8 mouse cellular contexts compared by ENCODE assay signal in the genomic region with DNA sequence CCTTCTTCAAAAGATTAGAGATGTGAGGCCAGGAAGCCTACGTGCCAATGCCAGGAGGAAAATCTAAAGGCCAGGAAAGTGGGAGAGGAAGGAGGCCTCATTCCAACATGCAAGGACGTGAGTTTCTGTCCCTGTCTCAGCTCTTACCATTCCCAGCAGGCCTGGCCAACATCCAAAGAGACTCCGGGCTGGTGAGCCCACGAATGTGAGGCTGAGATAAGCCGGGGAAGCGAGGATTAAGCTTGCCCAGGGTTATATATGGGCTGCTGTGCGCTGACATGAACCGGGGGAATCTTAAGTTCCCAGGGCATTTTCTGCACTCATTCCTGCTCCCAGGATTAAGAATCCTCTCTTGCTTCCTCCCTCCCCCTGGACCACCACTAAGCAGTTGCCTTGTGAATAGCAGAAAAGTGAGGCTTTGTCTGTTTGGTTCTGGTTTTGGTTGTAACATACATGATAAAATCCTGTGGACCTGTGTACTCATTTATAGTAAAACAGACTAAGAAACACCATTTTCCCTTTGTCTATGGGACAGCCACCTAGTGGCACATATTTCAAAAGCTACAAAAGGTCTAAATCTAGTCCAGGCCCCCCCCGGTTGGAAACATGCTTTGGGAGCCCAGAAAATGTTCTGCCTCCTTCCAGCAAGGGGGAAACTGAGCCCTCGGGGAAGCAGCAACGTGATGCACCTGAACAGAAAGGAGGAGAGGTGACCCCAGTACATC.
DNase-seq lines count a peak whose midpoint lies in the region; TF ChIP-seq lines count a peak whose summit lies in the region.

No protein-coding gene starts in this region.

- H3K36me3 ChIP-seq in myocyte (ENCODE audit: control insufficient read depth, insufficient read depth) = no peaks in the 10 kb centered on the region
- no peaks in the 10 kb centered on the region for H3K36me3 ChIP-seq in limb, embryonic 10.5 days

- H3K4me1 ChIP-seq in limb, embryonic 10.5 days = peaks cover 31% of the 10 kb centered on the region

- no peak for TF ChIP-seq POLR2A in myocyte (IDR thresholded peaks at IDR 0.05; ENCODE audit: insufficient read length, low read depth)

- H3K9me3 ChIP-seq in limb, embryonic 10.5 days (replicated peaks) = no peaks in the 10 kb centered on the region

- DNase-seq in gastrocnemius, postnatal 14 days = peak; percentile 20
- no peak for DNase-seq in gastrocnemius, postnatal 25 days
- peak; percentile 56 for DNase-seq in MEL-GATA-1-ER (ENCODE audit: extremely low read depth, low read depth)
- DNase-seq in cerebellum, adult 9-10 months = peak; percentile 72
- peak; percentile 11 for DNase-seq in heart, postnatal 25 days (ENCODE audit: low spot score)
- DNase-seq in limb, embryonic 10.5 days (ENCODE audit: low spot score) = no peak
- no peak for DNase-seq in layer of hippocampus, adult 9-11 months

- peaks cover 14% of the 10 kb centered on the region for H3K27me3 ChIP-seq in myocyte (ENCODE audit: control insufficient read depth, insufficient read depth, insufficient read length)
- H3K27me3 ChIP-seq in limb, embryonic 10.5 days (ENCODE audit: low read depth, poor library complexity, severe bottlenecking) = 0 out of 2 replicates have a peak, but pooled peaks cover 9% of the 10 kb centered on the region

- H3K4me3 ChIP-seq in myocyte = no peak overlapping the region
- no peak overlapping the region for H3K4me3 ChIP-seq in limb, embryonic 10.5 days

- no peak overlapping the region for H3ac ChIP-seq in myocyte (ENCODE audit: control insufficient read depth, insufficient read length)

- no peak overlapping the region; the same call in none of the 2 replicates for H3K27ac ChIP-seq in limb, embryonic 10.5 days

- 57% methylated on average over 11 of the region's 11 CpGs for WGBS in limb, embryonic 10.5 days

- H3K79me2 ChIP-seq in myocyte (ENCODE audit: control insufficient read depth, insufficient read depth) = no peaks in the 10 kb centered on the region

- intact Hi-C loops in gastrocnemius, postnatal 14 days (cut with DNase I; ENCODE audit: low total_unique reads) = no loop called here
- intact Hi-C loops in heart, postnatal 25 days (cut with DNase I) = no loop called here

- peak overlapping the region; percentile 7 for H3K4me2 ChIP-seq in myocyte (ENCODE audit: low read depth)

TF ChIP-seq in myocyte, 11 proteins besides CTCF, POLR2A, EP300 and RAD21:
- TF ChIP-seq SRF (IDR thresholded peaks at IDR 0.05; ENCODE audit: control insufficient read depth, insufficient read length, low read depth) = no peak
- no peak for TF ChIP-seq E2F4 (IDR thresholded peaks at IDR 0.05; ENCODE audit: insufficient read depth)

Comparison
In these comparisons a context has a peak if more than half of its experiments do, and no peak if none do; other contexts are left out.
1. DNase-seq: peak in gastrocnemius, postnatal 14 days (single experiment), MEL-GATA-1-ER (single experiment), cerebellum, adult 9-10 months (single experiment) and heart, postnatal 25 days (single experiment); none in gastrocnemius, postnatal 25 days (single experiment), limb, embryonic 10.5 days (single experiment) and layer of hippocampus, adult 9-11 months (single experiment).